Mouse (Mus musculus) liver, adult 2 months (tissue): ENCODE data around the gene Zswim7.

Experiments used
- CTCF ChIP-seq: fragments of 200-500 bp; IDR thresholded peaks from 2 replicates; pipeline ENCODE4 v1.5.1; 2011; ENCODE audit warnings: low read depth, low read length, control low read depth
- POLR2A ChIP-seq: fragments of 200-500 bp; IDR thresholded peaks from 2 replicates; pipeline ENCODE4 v1.6.1; 2011; ENCODE audit warnings: low read length, control low read depth; ENCODE audit not compliant: insufficient read depth; ENCODE audit errors: extremely low read depth

DNA sequence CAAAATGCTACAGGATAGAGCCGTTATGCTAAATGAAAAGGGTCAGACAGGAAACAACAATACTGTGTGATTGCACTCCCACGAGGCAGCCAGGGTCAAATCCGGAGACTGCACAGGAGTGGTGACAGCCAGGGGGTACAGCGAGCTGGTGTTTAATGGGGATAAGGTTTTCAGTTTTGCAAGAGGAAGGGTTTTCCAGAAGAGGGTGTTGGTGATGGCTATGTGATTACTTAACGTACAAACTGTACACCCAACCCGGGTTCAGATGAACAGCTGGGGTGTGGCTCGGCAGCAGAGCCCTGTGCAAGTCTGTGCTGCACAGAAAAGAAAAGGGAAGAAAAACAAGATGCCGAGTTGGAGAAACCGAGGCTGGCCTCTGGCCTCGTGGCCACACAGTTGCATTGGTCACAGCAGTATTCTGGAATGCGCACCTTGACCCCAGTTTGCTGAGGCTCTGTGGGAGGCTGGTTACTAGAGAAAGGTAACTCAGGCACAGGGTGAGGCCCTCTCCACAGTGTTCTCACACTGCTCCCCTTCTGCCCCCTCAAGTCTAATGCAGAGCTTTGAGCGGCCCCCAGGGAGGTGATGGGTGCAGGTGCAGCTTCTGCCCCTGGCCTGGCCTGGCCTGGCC lies 40.4 kb downstream of the Zswim7 start:
- TF ChIP-seq POLR2A, result no peak
- no peak for TF ChIP-seq CTCF
